Mouse (Mus musculus) stomach, embryonic 15.5 days (tissue): ENCODE measurements around the gene Sgsm1. TPM values are rescaled to one million over a fixed set of nuclear protein-coding genes. Genes with fewer than 3 reads are reported as not detected.
A peak's percentile ranks its signal among the peaks of the same experiment; 100 is the strongest.

Experiments
- ATAC-seq: fragments of 200-750 bp; cut with Nextera tagmentation; 2 replicates; pipeline ENCODE4 v1.8.0; 2017; ENCODE audit warnings: low read depth, moderate number of reproducible peaks, moderate TSS enrichment; ENCODE audit not compliant: insufficient read depth, low FRiP score
- H3K27ac ChIP-seq: fragments of 300-500 bp; sonication (generic); 2 replicates; pipeline ENCODE4 v1.5.1; 2015; ENCODE audit warnings: mild to moderate bottlenecking, inconsistent platforms
- H3K27me3 ChIP-seq: fragments of 300-500 bp; sonication (generic); replicated peaks from 2 replicates; pipeline ENCODE4 v1.6.1; 2015; ENCODE audit warnings: inconsistent platforms
- H3K36me3 ChIP-seq: fragments of 300-500 bp; sonication (generic); 2 replicates; pipeline ENCODE4 v1.6.1; 2015; ENCODE audit warnings: inconsistent platforms
- H3K4me1 ChIP-seq: fragments of 300-500 bp; sonication (generic); 2 replicates; pipeline ENCODE4 v1.6.1; 2015; ENCODE audit warnings: inconsistent platforms
- H3K4me2 ChIP-seq: fragments of 300-500 bp; sonication (generic); 2 replicates; pipeline ENCODE4 v1.6.1; 2015; ENCODE audit warnings: mild to moderate bottlenecking, inconsistent platforms
- H3K4me3 ChIP-seq: fragments of 300-500 bp; sonication (generic); replicated peaks from 2 replicates; pipeline ENCODE4 v1.5.1; 2015; ENCODE audit warnings: inconsistent platforms
- H3K9ac ChIP-seq: fragments of 300-500 bp; sonication (generic); 2 replicates; pipeline ENCODE4 v1.6.1; 2015; ENCODE audit warnings: inconsistent platforms
- H3K9me3 ChIP-seq: fragments of 300-500 bp; sonication (generic); 2 replicates; pipeline ENCODE4 v1.6.1; 2016; ENCODE audit warnings: inconsistent platforms
- WGBS: fragments of 180-500 bp; shearing (Covaris S2); methylation state at CpG from one replicate; pipeline ENCODE4 v1.1.7; 2015; 5-methylcytosine and 5-hydroxymethylcytosine counted together
- polyA plus RNA-seq: library from polyadenylated mRNA; unstranded; fragments of >200 nt; fragmentation: Nextera tagmentation; extraction: Ambion mirVana; gene quantifications from 2 replicates; pipeline ENCODE4 v1.2.1, GENCODE M21; 2015

Gene Sgsm1
- polyA plus RNA-seq, 1 experiment from 2014 or later: 6.9 TPM

GRCm38 (mm10) chr5:113210314-113210713 is 100.3 kb downstream of the Sgsm1 start:
- H3K4me1 ChIP-seq: peaks cover 50% of the 10 kb centered on the region
- H3K27ac ChIP-seq: peak overlapping the region; percentile 67
- no peak for ATAC-seq
- no peak overlapping the region for H3K4me3 ChIP-seq
- no peak overlapping the region for H3K9ac ChIP-seq
- WGBS: 72% methylated on average over 6 of the region's 6 CpGs
- no peaks in the 10 kb centered on the region for H3K9me3 ChIP-seq
- no peak overlapping the region for H3K4me2 ChIP-seq
- H3K36me3 ChIP-seq: no peaks in the 10 kb centered on the region
- no peaks in the 10 kb centered on the region for H3K27me3 ChIP-seq

- no peaks in the 10 kb centered on the region for H3K9me3 ChIP-seq
- no peaks in the 10 kb centered on the region for H3K27me3 ChIP-seq
- 0 out of 2 replicates have a peak overlapping the region, but pooled peaks have one; percentile 5 for H3K4me2 ChIP-seq
- H3K4me1 ChIP-seq: peaks cover 50% of the 10 kb centered on the region
- ATAC-seq: no peak
- H3K9ac ChIP-seq: no peak overlapping the region
- 82% methylated on average over 13 of the region's 13 CpGs for WGBS
- H3K27ac ChIP-seq: peak overlapping the region; percentile 89
- no peaks in the 10 kb centered on the region for H3K36me3 ChIP-seq
- H3K4me3 ChIP-seq: no peak overlapping the region
These were observed 100.7 kb downstream of the Sgsm1 start for GRCm38 (mm10) chr5:113209898-113210297.

GRCm38 (mm10) chr5:113209401-113209750 is 101.2 kb downstream of the Sgsm1 start:
- WGBS: 35% methylated on average over 11 of the region's 11 CpGs
- no peaks in the 10 kb centered on the region for H3K36me3 ChIP-seq
- H3K27me3 ChIP-seq: no peaks in the 10 kb centered on the region
- H3K4me2 ChIP-seq: peak overlapping the region; percentile 5; the same call in 1 of the 2 replicates
- no peak overlapping the region for H3K4me3 ChIP-seq
- ATAC-seq: no peak
- H3K9me3 ChIP-seq: no peaks in the 10 kb centered on the region
- peak overlapping the region; percentile 89 for H3K27ac ChIP-seq
- H3K9ac ChIP-seq: no peak overlapping the region
- peaks cover 48% of the 10 kb centered on the region for H3K4me1 ChIP-seq

GRCm38 (mm10) chr5:113208622-113209400 is 101.8 kb downstream of the Sgsm1 start:
- Histone ChIP-seq H3K4me3 (no peak overlapping the region), H3K9ac (no peak overlapping the region), H3K4me2 (peak overlapping the region; percentile 5; the same call in 1 of the 2 replicates), H3K4me1 (peaks cover 46% of the 10 kb centered on the region), H3K27ac (peak overlapping the region; percentile 89), H3K36me3 (no peaks in the 10 kb centered on the region), H3K9me3 (no peaks in the 10 kb centered on the region), H3K27me3 (no peaks in the 10 kb centered on the region)
- 30% methylated on average over 11 of the region's 11 CpGs for WGBS
- ATAC-seq: peak; percentile 23; the same call in 1 of the 2 replicates

- no peaks in the 10 kb centered on the region for H3K27me3 ChIP-seq
- peak overlapping the region; percentile 89 for H3K27ac ChIP-seq
- no peaks in the 10 kb centered on the region for H3K36me3 ChIP-seq
- no peak overlapping the region for H3K9ac ChIP-seq
- peaks cover 42% of the 10 kb centered on the region for H3K4me1 ChIP-seq
- H3K9me3 ChIP-seq: no peaks in the 10 kb centered on the region
- peak; percentile 8; the same call in 1 of the 2 replicates for ATAC-seq
- H3K4me3 ChIP-seq: no peak overlapping the region
- no peak overlapping the region for H3K4me2 ChIP-seq
- WGBS: 38% methylated on average over 4 of the region's 4 CpGs
These were observed 102.5 kb downstream of the Sgsm1 start for GRCm38 (mm10) chr5:113208048-113208447.

- Histone ChIP-seq H3K36me3 (no peaks in the 10 kb centered on the region), H3K4me3 (no peak overlapping the region), H3K27me3 (no peaks in the 10 kb centered on the region), H3K9me3 (no peaks in the 10 kb centered on the region), H3K27ac (peak overlapping the region; percentile 89; the same call in 1 of the 2 replicates), H3K4me1 (peaks cover 42% of the 10 kb centered on the region), H3K9ac (no peak overlapping the region), H3K4me2 (no peak overlapping the region)
- WGBS: 39% methylated on average over 9 of the region's 9 CpGs
- ATAC-seq: no peak
These were observed 103.8 kb downstream of the Sgsm1 start for GRCm38 (mm10) chr5:113206670-113207352.

GRCm38 (mm10) chr5:113204193-113204592 is 106.4 kb downstream of the Sgsm1 start:
- no peaks in the 10 kb centered on the region for H3K27me3 ChIP-seq
- H3K27ac ChIP-seq: no peak overlapping the region
- no peaks in the 10 kb centered on the region for H3K36me3 ChIP-seq
- H3K4me1 ChIP-seq: peaks cover 29% of the 10 kb centered on the region
- WGBS: 72% methylated on average over 9 of the region's 9 CpGs
- ATAC-seq: no peak
- H3K4me3 ChIP-seq: no peak overlapping the region
- no peaks in the 10 kb centered on the region for H3K9me3 ChIP-seq
- H3K4me2 ChIP-seq: no peak overlapping the region
- no peak overlapping the region for H3K9ac ChIP-seq

GRCm38 (mm10) chr5:113199772-113200134 is 110.8 kb downstream of the Sgsm1 start:
- H3K4me2 ChIP-seq: no peak overlapping the region
- no peak for ATAC-seq
- WGBS: 82% methylated on average over 10 of the region's 10 CpGs
- no peaks in the 10 kb centered on the region for H3K36me3 ChIP-seq
- no peak overlapping the region for H3K9ac ChIP-seq
- 0 out of 2 replicates have a peak, but pooled peaks cover 7% of the 10 kb centered on the region for H3K4me1 ChIP-seq
- H3K9me3 ChIP-seq: no peaks in the 10 kb centered on the region
- 0 out of 2 replicates have a peak overlapping the region, but pooled peaks have one; percentile 46 for H3K27ac ChIP-seq
- H3K4me3 ChIP-seq: no peak overlapping the region
- H3K27me3 ChIP-seq: no peaks in the 10 kb centered on the region

- WGBS: 47% methylated on average over 8 of the region's 8 CpGs
- Histone ChIP-seq H3K36me3 (no peaks in the 10 kb centered on the region), H3K27me3 (no peaks in the 10 kb centered on the region), H3K4me3 (no peak overlapping the region), H3K4me2 (no peak overlapping the region), H3K9me3 (no peaks in the 10 kb centered on the region), H3K27ac (peak overlapping the region; percentile 46; the same call in 1 of the 2 replicates), H3K4me1 (0 out of 2 replicates have a peak, but pooled peaks cover 7% of the 10 kb centered on the region), H3K9ac (no peak overlapping the region)
- no peak for ATAC-seq
These were observed 111.3 kb downstream of the Sgsm1 start for GRCm38 (mm10) chr5:113199126-113199771.

- WGBS: 41% methylated on average over 9 of the region's 9 CpGs
- Histone ChIP-seq H3K9ac (no peak overlapping the region), H3K4me1 (0 out of 2 replicates have a peak, but pooled peaks cover 7% of the 10 kb centered on the region), H3K4me2 (no peak overlapping the region), H3K27me3 (no peaks in the 10 kb centered on the region), H3K36me3 (no peaks in the 10 kb centered on the region), H3K9me3 (no peaks in the 10 kb centered on the region), H3K27ac (peak overlapping the region; percentile 36; the same call in 1 of the 2 replicates), H3K4me3 (no peak overlapping the region)
- no peak for ATAC-seq
These were observed 113.4 kb downstream of the Sgsm1 start for GRCm38 (mm10) chr5:113196916-113197794.

- Histone ChIP-seq H3K27ac (no peak overlapping the region), H3K36me3 (no peaks in the 10 kb centered on the region), H3K4me2 (no peak overlapping the region), H3K4me3 (no peak overlapping the region), H3K9me3 (no peaks in the 10 kb centered on the region), H3K27me3 (no peaks in the 10 kb centered on the region), H3K4me1 (0 out of 2 replicates have a peak, but pooled peaks cover 7% of the 10 kb centered on the region), H3K9ac (no peak overlapping the region)
- 84% methylated on average over 6 of the region's 6 CpGs for WGBS
- ATAC-seq: no peak
These were observed 114.7 kb downstream of the Sgsm1 start for GRCm38 (mm10) chr5:113195907-113196306.
